Mouse (Mus musculus) left cerebral cortex, adult 11 months (tissue): Measurements from ENCODE around the gene Inpp5b.
"Not testable (repeated sequence)": the region's sequence is repeated elsewhere in the genome, so short reads cannot be mapped to it uniquely, and the experiment has no call there.

Source experiments
- DNase-seq: peaks from one replicate; pipeline ENCODE4 v3.0.0; 2022; ENCODE audit warnings: low spot score

Gene Inpp5b

DNA sequence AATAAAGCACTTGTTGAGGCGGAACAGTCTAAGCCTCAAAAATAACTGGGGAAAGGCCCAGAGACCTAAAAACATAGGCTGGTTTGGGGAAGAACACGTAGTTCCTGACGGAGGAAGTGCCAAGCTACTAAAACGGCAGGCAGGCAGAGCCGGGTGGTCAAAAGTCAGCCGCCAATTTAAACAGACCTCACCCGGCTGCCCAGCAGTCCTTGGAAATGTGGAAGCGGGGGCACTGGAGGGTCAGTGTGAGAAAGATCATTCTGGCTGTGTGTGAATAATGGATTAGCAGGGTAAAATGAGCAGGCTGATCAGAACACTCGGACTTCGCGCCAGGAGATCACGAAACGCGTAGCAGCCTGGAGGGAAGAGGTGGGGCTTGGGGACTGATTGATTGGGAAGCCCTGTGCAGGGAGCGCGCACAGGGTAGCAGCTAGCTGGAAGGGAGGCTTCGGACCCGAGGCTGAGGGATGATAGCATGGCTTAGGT is 31.6 kb upstream of the Inpp5b start:
- DNase-seq = no peak

DNA sequence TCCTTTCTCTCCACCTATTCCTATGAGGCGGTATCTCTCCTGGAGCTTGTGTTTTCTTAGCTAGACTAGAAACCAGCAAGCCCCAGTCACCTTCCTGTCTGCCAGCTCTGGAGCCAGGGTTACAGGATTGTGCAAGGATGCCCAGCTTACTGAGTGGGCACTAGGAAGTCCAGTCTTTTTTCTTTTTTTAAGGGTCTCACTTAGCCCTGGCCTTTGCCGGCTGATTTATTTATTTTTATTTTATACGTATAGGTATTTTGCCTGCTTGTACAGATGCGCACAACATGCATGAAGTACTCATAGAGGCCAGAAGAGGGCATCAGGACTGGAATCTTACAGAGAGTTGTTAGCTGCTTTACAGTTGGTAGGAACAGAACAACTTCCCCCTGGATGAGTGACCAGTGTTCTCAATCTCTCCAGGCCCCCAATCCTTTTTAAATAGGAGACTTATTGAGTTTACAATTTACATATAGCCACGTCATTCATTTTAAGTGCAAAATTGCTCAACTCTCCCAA is 30.8 kb upstream of the Inpp5b start:
- peak; percentile 57 for DNase-seq

DNA sequence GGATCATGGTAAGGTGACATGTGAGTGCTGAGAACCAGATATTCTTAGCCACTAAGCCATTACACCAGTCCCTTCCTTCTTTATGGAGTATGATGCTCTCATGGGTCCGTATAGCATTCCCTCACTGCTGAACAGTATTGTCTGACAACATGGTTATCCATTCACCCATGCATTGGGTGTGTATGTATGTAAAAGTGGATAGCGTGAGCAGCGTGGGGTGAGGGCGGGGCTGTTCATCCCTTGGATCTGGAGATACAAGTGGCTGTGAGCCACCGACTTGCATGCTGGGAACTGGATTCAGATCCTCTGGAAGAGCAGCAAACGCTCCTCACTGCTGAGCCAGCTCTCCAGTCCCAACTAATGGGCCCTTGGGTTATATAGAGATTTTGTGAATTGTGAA is 29.0 kb upstream of the Inpp5b start:
- no peak for DNase-seq

DNA sequence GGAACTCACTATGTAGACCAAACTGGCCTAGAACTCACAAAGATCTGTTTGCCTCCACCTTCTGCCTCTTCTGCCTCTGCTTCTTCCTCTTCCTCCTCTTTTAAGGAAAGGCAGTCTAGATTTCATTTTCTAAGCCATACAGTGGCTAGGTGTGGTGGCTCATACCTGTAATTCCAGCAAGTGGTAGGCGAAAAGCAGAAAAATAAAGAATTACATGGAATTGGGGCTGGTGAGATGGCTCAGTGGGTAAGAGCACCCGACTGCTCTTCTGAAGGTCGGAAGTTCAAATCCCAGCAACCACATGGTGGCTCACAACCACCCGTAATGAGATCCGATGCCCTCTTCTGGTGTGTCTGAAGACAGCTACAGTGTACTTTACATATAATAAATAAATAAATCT is 27.8 kb upstream of the Inpp5b start:
- DNase-seq = not testable (repeated sequence)

DNA sequence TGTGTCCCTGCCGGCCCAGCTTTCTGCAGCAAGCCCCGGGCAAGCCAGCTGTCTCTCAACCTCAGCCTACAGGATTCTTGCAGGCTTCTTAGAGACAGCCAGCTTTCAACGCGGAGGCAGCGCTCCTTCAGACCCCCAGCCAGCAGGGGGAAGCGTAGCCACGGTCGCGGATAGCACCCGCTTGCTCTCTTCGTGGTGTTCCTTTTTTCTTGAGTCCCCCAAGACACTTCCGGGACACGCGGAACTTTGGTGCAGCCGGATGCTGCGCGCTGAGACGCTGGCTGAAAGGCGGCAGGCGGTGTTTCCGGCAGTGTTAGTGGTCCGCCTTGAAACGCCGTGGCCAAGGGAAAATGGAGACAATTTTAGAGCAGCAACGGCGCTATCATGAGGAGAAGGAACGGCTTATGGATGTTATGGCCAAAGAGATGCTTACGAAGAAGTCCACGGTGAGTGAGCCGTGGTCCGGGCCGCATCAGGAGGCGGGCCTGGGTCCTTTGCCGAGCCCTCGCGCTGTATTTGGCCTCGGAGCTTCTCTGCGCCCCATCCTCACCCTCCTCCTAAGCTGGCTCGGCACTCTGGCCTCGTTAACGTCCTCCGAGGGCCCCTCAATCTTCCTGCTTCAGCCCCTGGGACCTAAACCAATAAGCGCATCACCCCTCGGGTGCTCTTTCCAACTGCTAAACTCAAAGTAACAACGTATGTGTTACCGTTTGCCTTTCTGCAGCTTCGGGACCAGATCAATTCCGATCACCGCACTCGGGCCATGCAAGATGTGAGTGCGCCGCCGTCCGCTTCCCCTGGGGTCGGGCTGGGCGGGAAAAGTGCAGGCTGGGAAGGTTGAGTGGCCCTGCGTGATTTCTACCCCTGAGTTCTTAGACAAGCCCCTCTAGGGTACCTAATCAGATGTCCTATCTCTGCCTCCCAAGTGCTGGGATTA is 26.8 kb upstream of the Inpp5b start, which contains the start of gene Sf3a3:
Sf3a3 (plus strand) TSS at position 232 of the 937 bp plus-strand sequence.
- peak; percentile 85 for DNase-seq

DNA sequence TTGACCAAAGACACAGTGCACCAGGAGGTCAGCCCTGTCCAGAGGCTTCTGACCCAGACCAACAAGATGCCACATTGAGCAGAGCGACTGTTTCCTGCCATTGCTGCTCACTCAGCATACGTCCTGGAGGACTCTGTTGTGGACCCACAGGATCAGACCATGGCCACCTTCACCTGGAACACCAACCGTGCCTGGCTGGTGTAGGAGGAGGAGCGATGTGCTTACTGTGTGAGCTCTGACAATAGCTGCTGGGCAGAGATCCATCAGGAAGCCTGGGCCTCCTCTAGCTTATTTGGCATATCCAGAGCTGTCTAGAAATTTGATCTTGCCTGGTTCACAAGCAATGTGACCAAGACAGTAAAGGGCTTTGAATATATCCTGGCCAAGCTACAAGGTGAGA is 22.5 kb upstream of the Inpp5b start:
- no peak for DNase-seq

DNA sequence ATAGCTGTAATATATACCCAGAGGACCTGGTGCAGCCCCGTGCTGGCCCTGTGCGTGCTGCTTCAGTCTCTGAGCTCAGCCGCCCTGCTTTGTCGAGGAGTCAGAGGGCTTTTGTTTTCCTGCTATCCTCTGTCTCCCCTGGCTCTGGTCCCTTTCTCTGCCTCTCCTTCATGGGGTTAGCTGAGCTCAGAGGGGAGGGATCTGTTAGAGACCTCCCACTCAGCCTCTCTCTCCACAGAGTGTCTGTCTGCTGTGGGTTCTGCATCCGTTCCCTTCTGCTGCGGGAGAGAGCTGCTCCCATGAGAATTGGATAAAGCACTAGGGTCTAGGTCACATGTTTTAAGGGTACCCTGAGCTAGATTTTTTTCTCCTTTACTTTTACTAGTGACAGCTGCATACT is 15.5 kb upstream of the Inpp5b start:
- no peak for DNase-seq

DNA sequence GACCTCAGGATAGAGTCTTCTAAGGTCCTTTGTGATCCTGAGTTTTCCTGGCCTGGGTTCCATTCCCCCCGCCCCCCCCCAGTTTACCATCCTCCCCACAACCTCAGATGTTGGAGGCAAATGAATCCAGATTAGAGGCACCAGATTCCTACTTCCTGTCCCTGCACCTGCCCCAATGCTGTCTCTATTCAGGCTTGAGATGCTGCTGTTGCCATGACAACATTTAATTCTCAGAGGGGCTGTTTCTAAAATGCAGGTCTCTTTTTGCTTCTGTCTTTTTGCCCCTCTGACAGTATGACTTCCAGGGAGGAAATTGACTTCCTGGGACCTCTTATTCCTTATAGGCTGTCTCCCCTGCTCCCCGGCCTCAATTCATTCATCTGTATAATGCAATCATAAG is 4.7 kb upstream of the Inpp5b start:
- no peak for DNase-seq

DNA sequence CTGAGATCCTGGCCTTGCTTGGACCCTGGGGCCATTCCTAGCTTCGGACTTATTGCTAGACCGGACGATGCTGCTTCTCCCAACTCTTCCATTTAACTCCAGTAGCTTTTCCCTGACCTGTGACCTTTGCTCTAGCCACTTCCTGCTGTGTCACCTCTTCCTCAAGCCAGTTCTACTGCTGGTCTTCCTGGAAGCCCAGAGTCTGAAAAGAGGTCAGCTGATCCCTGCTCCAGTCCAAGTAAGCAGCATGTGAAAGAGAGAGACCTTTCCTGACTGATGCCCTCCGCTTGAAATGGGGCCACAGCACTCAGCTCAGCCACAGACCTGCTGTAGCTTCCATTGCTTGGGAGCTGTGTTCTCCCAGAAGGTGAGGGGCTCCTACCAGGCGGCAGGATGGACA is 4.2 kb upstream of the Inpp5b start:
- no peak for DNase-seq

DNA sequence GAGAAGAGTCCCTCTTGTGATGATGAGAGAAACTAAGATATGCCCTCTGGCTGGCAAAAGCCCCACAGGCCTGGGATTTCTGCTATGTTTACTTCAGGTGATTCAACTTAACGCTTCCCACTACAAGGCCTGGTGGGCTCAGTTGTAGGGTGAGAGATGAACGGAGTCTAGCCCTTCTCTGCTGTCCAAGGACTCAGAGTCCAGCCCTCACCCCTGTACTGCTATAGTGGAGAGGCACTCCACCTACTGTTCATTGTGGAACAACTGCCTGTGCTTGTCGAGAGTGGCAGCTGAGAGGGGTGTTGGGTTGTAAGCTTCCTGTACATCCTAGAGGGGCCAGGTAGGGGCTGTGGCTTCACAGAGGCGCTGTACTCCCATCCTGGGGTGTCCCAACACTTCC is 3.6 kb upstream of the Inpp5b start:
- DNase-seq = no peak

DNA sequence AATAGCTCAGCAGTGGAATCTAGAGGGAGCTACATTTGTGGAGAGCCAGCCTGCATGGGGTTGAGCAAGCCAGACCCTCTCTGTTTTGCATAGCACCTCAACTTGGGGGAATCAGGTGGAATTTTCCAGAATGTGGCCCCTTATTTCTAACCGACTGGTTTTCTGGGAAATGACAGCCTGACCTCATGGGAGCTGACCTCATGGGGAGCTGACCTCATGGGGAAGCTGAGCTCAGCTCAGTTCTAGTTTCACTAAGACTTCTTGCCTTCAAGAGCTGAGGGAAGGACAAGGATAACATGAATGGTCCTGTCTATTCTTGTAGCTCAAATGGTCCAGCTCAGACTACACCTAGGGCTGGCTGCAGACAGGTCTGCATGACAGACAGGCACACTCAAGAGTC is 2.9 kb upstream of the Inpp5b start:
- no peak for DNase-seq

DNA sequence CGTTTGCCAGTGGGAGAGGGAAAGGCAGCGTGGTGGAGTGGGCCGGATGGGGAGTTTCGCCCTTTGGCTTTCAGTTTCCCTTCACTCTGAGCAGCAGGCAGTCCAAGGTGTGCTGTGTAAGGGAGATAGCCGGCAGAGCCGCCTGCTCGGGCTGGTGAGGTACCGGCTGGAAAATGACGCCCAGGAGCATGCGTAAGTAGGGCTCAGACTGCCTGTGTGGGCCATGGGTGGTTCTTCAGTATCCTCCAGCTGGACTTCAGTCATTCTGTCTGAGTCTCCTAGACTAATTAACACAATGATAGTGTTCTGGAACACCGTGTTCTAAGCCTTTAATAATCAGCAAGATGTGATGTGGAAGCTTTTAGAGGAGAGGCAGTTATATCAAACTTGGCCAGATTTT is 1.2 kb downstream of the Inpp5b start:
- DNase-seq = no peak

DNA sequence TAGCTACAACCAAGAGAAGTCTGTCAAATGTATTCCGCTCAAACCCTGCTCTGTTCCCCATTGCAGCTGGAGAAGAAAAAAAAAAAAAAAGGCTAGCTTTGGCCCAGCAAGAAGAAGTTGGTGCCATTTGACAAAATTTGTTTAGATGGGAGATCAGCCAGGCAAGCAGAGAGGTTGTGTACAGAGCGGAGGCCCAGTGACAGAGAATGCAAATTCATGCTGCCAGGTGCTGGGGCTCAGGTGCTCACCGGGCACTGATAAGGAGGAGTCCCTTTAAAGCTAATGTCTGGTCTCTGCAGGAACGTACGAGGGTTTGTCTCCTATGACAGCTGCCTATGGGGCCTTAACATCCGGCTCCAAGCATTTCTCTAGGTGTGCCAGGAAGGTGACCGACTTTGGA is 4.9 kb downstream of the Inpp5b start:
- no peak for DNase-seq

DNA sequence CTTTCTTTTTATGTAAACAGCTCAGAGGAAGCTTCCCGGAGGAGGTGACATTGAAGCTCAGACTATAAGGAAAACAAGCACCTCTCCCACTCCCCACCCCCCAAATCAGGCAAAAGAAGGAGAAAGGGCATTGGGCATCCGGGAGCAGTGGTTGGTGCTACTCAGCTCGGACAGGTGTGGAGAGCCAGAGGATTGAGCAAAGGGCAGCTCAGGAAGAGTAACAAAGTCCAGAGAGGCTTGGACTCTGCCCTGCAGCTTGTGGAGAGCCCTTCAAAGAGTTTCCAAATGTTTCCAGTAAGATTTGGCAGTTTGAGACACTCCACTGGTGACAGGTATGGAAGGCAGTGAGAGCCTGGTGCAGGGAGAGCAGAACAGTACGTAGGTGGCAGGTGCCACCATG is 6.2 kb downstream of the Inpp5b start:
- no peak for DNase-seq

DNA sequence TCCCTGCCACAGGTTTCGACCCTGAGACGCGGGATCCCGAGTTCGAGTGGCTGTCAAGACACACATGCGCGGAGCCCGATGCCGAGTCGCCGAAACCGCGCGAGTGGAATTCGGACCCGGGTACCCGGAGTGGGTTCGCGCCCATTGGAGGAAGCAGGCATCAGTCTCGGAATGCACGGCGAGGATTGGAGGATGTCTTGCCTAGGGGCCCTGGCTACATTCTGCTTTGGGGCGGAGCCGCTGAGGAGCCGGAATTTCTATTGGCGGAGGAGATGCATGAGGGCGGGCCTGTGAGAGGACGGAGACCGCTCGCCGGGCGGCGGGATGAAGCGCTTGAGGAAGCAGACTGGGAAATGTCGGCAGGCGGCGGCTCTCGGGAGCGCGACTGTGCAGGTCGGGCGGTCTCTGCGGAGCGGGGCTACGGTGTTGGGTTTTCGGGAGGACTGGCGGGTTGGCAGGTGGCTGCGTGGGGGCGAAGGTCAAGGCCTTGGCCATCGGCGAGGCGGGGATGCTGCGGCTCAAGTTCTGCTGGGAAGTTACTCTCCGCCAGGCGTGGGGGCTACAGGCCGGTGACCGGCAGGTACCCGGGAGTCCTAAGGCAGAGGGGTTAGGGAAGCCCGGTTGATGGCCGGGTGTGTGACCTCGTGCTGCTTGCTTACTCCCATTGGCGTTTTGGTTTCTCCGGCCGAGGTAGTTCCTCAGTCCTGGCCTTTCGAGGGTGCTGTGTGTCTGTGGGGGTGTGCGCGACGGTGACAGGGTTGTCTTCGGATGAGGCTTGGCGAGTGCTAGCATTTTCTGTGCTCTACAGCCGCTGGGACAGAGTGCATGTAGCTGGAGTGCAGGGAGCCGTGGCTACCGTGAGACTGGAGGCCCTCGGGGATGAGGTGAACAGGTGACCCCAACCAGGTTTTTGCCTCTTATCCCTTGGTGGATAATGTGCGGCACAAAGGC is 9.9 kb downstream of the Inpp5b start:
- peak; percentile 96 for DNase-seq

DNA sequence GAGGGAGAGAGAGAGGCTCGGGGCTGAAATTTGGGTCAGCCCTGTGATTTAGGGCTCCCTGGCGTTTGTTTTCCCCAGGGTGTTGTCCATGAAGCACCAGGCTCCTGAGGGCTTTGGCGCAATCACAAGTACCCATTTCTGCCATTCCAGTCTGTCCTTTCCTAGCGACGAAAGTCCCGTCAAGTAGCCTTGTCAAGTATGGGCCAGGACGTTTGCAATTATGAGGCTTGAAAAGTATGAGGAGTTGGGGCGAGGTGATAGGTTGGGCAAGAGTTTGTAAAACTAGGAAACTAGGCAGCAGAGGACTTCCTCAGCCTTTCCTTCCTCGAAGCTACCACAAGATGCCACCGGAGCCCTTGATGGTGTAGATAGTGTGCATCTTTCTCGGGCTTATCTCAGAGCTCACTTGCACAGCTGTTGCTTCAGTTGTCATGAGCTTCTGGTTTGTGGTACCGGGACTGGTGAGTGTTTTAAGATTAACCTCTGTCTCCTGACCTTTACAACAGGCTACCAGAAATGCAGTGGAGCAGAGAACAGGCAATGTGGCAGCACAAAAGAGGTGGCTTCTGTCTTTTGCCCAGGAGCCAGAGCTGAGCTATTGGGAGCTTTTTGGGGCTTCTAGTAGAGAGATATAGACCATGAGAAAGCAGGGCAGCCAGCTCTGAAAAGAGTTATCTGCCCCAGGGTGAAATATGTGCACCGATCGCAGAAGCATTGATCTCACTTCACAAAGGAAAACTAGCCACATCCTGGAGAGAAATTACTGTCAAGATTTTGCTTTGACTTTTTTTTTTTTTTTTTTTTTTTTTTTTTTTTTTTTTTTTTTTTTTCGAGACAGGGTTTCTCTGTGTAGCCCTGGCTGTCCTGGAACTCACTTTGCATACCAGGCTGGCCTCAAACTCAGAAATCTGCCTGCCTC is 10.9 kb downstream of the Inpp5b start:
- no peak for DNase-seq

DNA sequence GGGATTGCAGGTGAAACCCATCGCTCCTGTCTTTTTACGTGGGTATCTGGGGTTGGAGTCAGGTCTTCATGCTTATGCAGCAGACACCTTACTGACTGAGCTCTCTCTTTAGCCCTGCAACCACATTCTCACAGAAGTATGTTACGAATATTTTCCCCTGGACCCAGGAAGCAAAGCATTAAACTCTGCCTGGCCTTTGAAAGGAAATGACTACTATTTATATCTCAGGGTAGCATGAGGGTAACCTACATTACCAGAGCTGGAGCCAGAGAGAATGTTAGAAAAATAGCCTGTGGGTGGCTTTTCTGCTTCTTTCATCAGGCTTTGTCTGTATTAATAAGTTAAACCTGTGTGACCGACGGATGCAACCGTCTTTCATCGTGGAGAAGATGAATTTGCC is 13.9 kb downstream of the Inpp5b start:
- no peak for DNase-seq

DNA sequence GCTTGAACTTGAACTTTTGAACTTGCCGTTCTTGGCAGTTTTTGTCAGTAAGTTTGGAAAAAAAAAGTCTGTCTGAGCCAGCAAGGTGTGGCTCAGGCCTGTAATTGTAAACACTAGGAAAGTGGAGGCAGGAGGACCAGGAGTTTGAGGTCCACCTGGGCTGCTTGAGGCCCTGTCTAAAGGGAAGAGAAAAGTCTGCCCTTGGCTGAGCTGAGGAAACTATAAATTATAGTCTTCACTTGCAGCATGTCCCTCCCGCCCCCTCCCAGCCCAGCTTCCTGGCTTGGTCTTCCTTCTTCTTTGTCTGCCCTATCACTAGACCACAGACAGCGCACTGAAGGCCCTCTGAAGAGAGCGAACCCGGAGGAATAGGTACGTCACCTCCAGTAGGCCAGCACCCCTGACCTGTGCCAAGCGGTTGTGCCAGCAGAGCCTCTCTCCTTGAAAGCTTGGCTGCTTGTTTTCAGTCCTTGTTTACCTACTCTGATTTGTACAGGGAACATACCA is 17.7 kb downstream of the Inpp5b start:
- no peak for DNase-seq

DNA sequence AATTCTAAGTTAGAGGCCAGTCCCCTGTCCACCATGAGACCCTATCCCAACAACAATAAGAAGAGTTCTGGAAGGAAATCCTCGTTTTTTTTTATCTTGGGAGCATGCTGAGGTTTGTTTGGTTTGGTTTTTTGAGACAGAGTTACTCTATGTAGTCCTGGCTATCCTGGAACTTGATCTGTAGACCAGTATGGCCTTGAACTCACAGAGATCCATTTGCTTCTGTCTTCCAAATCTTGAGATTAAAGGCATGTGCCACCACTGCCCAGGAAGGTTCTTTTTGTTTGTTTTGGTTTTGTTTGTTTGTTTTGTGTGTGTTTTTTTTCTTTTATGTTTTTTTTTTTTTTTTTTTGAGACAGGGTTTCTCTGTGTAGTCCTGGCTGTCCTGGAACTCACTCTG is 19.6 kb downstream of the Inpp5b start:
- no peak for DNase-seq

DNA sequence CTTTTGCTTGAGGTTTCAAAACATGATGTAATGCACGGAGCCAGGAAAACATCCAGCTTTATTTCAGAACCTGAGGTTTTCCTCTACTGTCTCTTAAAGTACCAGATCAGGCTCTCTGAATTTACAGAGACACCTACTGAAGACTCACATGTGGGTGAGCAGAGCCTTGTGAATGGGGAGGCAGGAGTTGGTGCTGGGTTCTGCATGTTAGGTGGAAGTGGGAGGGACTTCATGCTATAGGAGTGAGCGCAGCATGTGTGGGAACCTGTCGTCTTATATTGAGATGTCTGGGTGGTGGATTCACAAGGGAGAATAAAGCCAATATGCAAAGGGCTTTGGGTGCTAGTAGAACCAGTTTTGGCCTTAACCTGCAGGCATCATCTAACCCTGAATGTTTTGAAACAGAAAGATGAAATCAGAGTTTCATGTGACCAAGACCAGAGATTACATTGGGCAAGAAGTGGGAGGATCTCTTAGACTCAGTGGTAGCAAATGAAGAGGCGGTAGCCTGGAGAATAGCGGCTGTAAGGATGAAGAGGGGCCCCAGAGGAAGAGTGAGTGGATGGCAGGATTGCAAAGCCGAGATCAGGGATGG is 21.3 kb downstream of the Inpp5b start:
- no peak for DNase-seq
